Comparison of ENCODE assay signal across 7 mouse cellular contexts in genomic region chrX:112312094-112312493, GRCm38 (mm10). TPM values are rescaled to one million over a fixed set of nuclear protein-coding genes. Genes with fewer than 3 reads are reported as not detected.
DNase-seq lines count a peak whose midpoint lies in the region; ATAC-seq lines count a peak whose summit lies in the region.

No protein-coding gene starts in this region.

- no peaks in the 10 kb centered on the region for H3K4me1 ChIP-seq in lung, embryonic 15.5 days
- no peaks in the 10 kb centered on the region for H3K4me1 ChIP-seq in forebrain, embryonic 12.5 days
- H3K4me1 ChIP-seq in limb, embryonic 15.5 days, result 0 out of 2 replicates have a peak, but pooled peaks cover 3% of the 10 kb centered on the region
- no peaks in the 10 kb centered on the region for H3K4me1 ChIP-seq in stomach, embryonic 15.5 days

- 0 out of 2 replicates have a peak overlapping the region, but pooled peaks have one; percentile 54 for H3K9ac ChIP-seq in lung, embryonic 15.5 days
- H3K9ac ChIP-seq in forebrain, embryonic 12.5 days, result no peak overlapping the region
- H3K9ac ChIP-seq in limb, embryonic 15.5 days, result no peak overlapping the region
- H3K9ac ChIP-seq in stomach, embryonic 15.5 days, result no peak overlapping the region

- no peaks in the 10 kb centered on the region for H3K27me3 ChIP-seq in lung, embryonic 15.5 days
- no peaks in the 10 kb centered on the region for H3K27me3 ChIP-seq in forebrain, embryonic 12.5 days
- no peaks in the 10 kb centered on the region for H3K27me3 ChIP-seq in limb, embryonic 15.5 days
- no peaks in the 10 kb centered on the region for H3K27me3 ChIP-seq in stomach, embryonic 15.5 days (replicated peaks)

- WGBS in lung, embryonic 15.5 days, result 48% methylated on average over 1 of the region's 1 CpGs
- WGBS in forebrain, embryonic 12.5 days, result 65% methylated on average over 1 of the region's 1 CpGs
- 50% methylated on average over 1 of the region's 1 CpGs for WGBS in limb, embryonic 15.5 days
- 57% methylated on average over 1 of the region's 1 CpGs for WGBS in stomach, embryonic 15.5 days

- H3K27ac ChIP-seq in lung, embryonic 15.5 days, result no peak overlapping the region
- H3K27ac ChIP-seq in forebrain, embryonic 12.5 days, result no peak overlapping the region
- no peak overlapping the region for H3K27ac ChIP-seq in limb, embryonic 15.5 days
- no peak overlapping the region for H3K27ac ChIP-seq in stomach, embryonic 15.5 days

- H3K4me2 ChIP-seq in lung, embryonic 15.5 days, result peak overlapping the region; percentile 49
- peak overlapping the region; percentile 46 for H3K4me2 ChIP-seq in forebrain, embryonic 12.5 days
- H3K4me2 ChIP-seq in limb, embryonic 15.5 days, result peak overlapping the region; percentile 31
- peak overlapping the region; percentile 46 for H3K4me2 ChIP-seq in stomach, embryonic 15.5 days

- ATAC-seq in lung, embryonic 15.5 days (ENCODE audit: borderline replicate concordance, extremely low read depth, low FRiP score, low TSS enrichment), result no peak
- no peak for ATAC-seq in forebrain, embryonic 12.5 days (ENCODE audit: low FRiP score)
- no peak for ATAC-seq in limb, embryonic 15.5 days (ENCODE audit: insufficient number of reproducible peaks, low FRiP score, low TSS enrichment, low read depth)
- ATAC-seq in stomach, embryonic 15.5 days (ENCODE audit: insufficient read depth, low FRiP score, low read depth), result no peak; the same call in 1 of the 2 replicates

- no peaks in the 10 kb centered on the region for H3K9me3 ChIP-seq in lung, embryonic 15.5 days
- H3K9me3 ChIP-seq in forebrain, embryonic 12.5 days, result no peaks in the 10 kb centered on the region
- H3K9me3 ChIP-seq in limb, embryonic 15.5 days, result no peaks in the 10 kb centered on the region
- H3K9me3 ChIP-seq in stomach, embryonic 15.5 days, result no peaks in the 10 kb centered on the region

- DNase-seq in lung, adult 18-20 months, result no peak
- DNase-seq in right cerebral cortex, postnatal 25 days, result no peak
- no peak for DNase-seq in thymus, postnatal 10 days (ENCODE audit: low spot score in 2 of 2)

- H3K36me3 ChIP-seq in lung, embryonic 15.5 days, result no peaks in the 10 kb centered on the region
- H3K36me3 ChIP-seq in forebrain, embryonic 12.5 days (replicated peaks), result no peaks in the 10 kb centered on the region
- H3K36me3 ChIP-seq in limb, embryonic 15.5 days, result no peaks in the 10 kb centered on the region
- no peaks in the 10 kb centered on the region for H3K36me3 ChIP-seq in stomach, embryonic 15.5 days

- H3K4me3 ChIP-seq in lung, embryonic 15.5 days, result peak overlapping the region; percentile 58
- H3K4me3 ChIP-seq in forebrain, embryonic 12.5 days (replicated peaks), result peak overlapping the region; percentile 54
- peak overlapping the region; percentile 58 for H3K4me3 ChIP-seq in limb, embryonic 15.5 days
- H3K4me3 ChIP-seq in stomach, embryonic 15.5 days (replicated peaks), result peak overlapping the region; percentile 54

RNA-seq across cellular contexts. Expression of gene Apool, which starts 1.0 kb away (rescaled TPM):
- 54.2 and 55.8 TPM in 2 replicates for polyA plus RNA-seq in lung, embryonic 15.5 days (2015; fragmentation: Nextera tagmentation; extraction: Ambion mirVana)
- 43.8 and 45.1 TPM in 2 replicates for polyA plus RNA-seq in forebrain, embryonic 12.5 days (2016; fragmentation: Nextera tagmentation; extraction: Ambion mirVana)
- 55.2 and 58.7 TPM in 2 replicates for polyA plus RNA-seq in limb, embryonic 15.5 days (2015; fragmentation: Nextera tagmentation; extraction: Ambion mirVana)
- polyA plus RNA-seq in stomach, embryonic 15.5 days (2015; fragmentation: Nextera tagmentation; extraction: Ambion mirVana), result 47.5 and 48.2 TPM in 2 replicates
